Comparison of ENCODE assay signal across 8 mouse cellular contexts in genomic region chr14:121878859-121879206, GRCm38 (mm10). TPM values are rescaled to one million over a fixed set of nuclear protein-coding genes. Genes with fewer than 3 reads are reported as not detected.
DNase-seq lines count a peak whose midpoint lies in the region; ATAC-seq and TF ChIP-seq lines count a peak whose summit lies in the region.

No protein-coding gene starts in this region.

- H3K36me3 ChIP-seq in heart, embryonic 12.5 days = no peaks in the 10 kb centered on the region
- H3K36me3 ChIP-seq in G1E (replicated peaks) = peaks cover 37% of the 10 kb centered on the region
- H3K36me3 ChIP-seq in forebrain, postnatal 0 days (ENCODE audit: insufficient read depth) = no peaks in the 10 kb centered on the region

- no peak for DNase-seq in heart, postnatal 25 days (ENCODE audit: low spot score)
- no peak for DNase-seq in G1E (ENCODE audit: low spot score)
- no peak for DNase-seq in forebrain, postnatal 0 days
- DNase-seq in ovary, postnatal 36 days (ENCODE audit: low spot score) = no peak
- no peak for DNase-seq in cerebellum, postnatal 10 days
- DNase-seq in adrenal gland, postnatal 10 days = no peak

- WGBS in heart, embryonic 12.5 days = 0% methylated on average over 27 of the region's 27 CpGs
- 4% methylated on average over 26 of the region's 27 CpGs for WGBS in forebrain, postnatal 0 days

- H3K9me3 ChIP-seq in heart, embryonic 12.5 days (replicated peaks) = no peaks in the 10 kb centered on the region
- H3K9me3 ChIP-seq in G1E (replicated peaks) = no peaks in the 10 kb centered on the region
- no peaks in the 10 kb centered on the region for H3K9me3 ChIP-seq in forebrain, postnatal 0 days (ENCODE audit: low read length)

- H3K9ac ChIP-seq in heart, embryonic 12.5 days = peak overlapping the region; percentile 92
- H3K9ac ChIP-seq in forebrain, postnatal 0 days = peak overlapping the region; percentile 90

- no peaks in the 10 kb centered on the region for H3K27me3 ChIP-seq in heart, embryonic 12.5 days (replicated peaks)
- H3K27me3 ChIP-seq in G1E (ENCODE audit: insufficient read depth, low read length) = peaks cover 3% of the 10 kb centered on the region
- no peaks in the 10 kb centered on the region for H3K27me3 ChIP-seq in forebrain, postnatal 0 days (ENCODE audit: insufficient read depth, low read length)

- intact Hi-C loops in heart, postnatal 25 days (cut with DNase I) = no loop called here

- no peak for TF ChIP-seq CTCF in G1E (IDR thresholded peaks at IDR 0.05; ENCODE audit: low read depth, low read length)
- no peak for TF ChIP-seq CTCF in forebrain, postnatal 0 days (IDR thresholded peaks at IDR 0.05; ENCODE audit: low read depth)

- H3K4me2 ChIP-seq in heart, embryonic 12.5 days = peak overlapping the region; percentile 93
- H3K4me2 ChIP-seq in forebrain, postnatal 0 days (ENCODE audit: low read depth) = peak overlapping the region; percentile 75

- H3K4me1 ChIP-seq in heart, embryonic 12.5 days (replicated peaks) = peaks cover 23% of the 10 kb centered on the region
- H3K4me1 ChIP-seq in G1E (ENCODE audit: insufficient read depth, low read depth, low read length) = peaks cover 37% of the 10 kb centered on the region
- peaks cover under 1% of the 10 kb centered on the region for H3K4me1 ChIP-seq in forebrain, postnatal 0 days (ENCODE audit: insufficient read depth)

- H3K4me3 ChIP-seq in heart, embryonic 12.5 days = peak overlapping the region; percentile 81
- peak overlapping the region; percentile 88 for H3K4me3 ChIP-seq in G1E (ENCODE audit: low read depth, low read length)
- H3K4me3 ChIP-seq in forebrain, postnatal 0 days (ENCODE audit: low read depth, low read length) = peak overlapping the region; percentile 88

- peak overlapping the region; percentile 95; the same call in 1 of the 2 replicates for H3K27ac ChIP-seq in heart, embryonic 12.5 days (ENCODE audit: poor library complexity, severe bottlenecking)
- H3K27ac ChIP-seq in forebrain, postnatal 0 days (ENCODE audit: low read depth, low read length) = peak overlapping the region; percentile 84

- peak; percentile 58 for ATAC-seq in heart, embryonic 12.5 days (ENCODE audit: insufficient number of reproducible peaks, low FRiP score)
- ATAC-seq in G1E (ENCODE audit: extremely low read depth, insufficient number of reproducible peaks, low FRiP score, poor library complexity, severe bottlenecking) = no peak
- no peak for ATAC-seq in forebrain, postnatal 0 days
- peak; percentile 14 for ATAC-seq in megakaryocyte, adult 5-6 weeks (ENCODE audit: poor library complexity, severe bottlenecking)

RNA-seq across cellular contexts. Expression of gene Ubac2, which starts 0.4 kb away (rescaled TPM):
- 56.9 and 63.3 TPM in 2 replicates for polyA plus RNA-seq in heart, embryonic 12.5 days (2016; fragmentation: Nextera tagmentation; extraction: Ambion mirVana)
- total RNA-seq in heart, postnatal 25 days (2021) = 10 to 100 TPM; 25.9 to 27.4 TPM
- total RNA-seq in G1E (2014; fragmentation: Nextera tagmentation) (37.2 and 57.4 TPM in 2 replicates), G1E (2017) (25.0 and 27.4 TPM in 2 replicates)
- polyA plus RNA-seq in G1E (2012) = 50.8 and 55.3 TPM in 2 replicates
- 31.6 and 41.9 TPM in 2 replicates for total RNA-seq in forebrain, postnatal 0 days (2014; rRNA removed)
- polyA plus RNA-seq in forebrain, postnatal 0 days (2015; fragmentation: Nextera tagmentation; extraction: Ambion mirVana) = 52.6 and 55.9 TPM in 2 replicates
- total RNA-seq in megakaryocyte, adult 5-6 weeks (2015) = 34.2 and 35.6 TPM in 2 replicates
- 19.3 and 27.3 TPM in 2 replicates for total RNA-seq in megakaryocyte, adult 5-6 weeks (2017)
- total RNA-seq in adrenal gland, postnatal 10 days (2021) = 10 to 100 TPM; 34.5 to 35.7 TPM

RNA-seq across cellular contexts. Expression of gene Gpr18, which starts 36.7 kb away (rescaled TPM):
- 0.17 and 0.29 TPM in 2 replicates for polyA plus RNA-seq in heart, embryonic 12.5 days (2016; fragmentation: Nextera tagmentation; extraction: Ambion mirVana)
- total RNA-seq in heart, postnatal 25 days (2021) = under 1 TPM; 0.28 to 0.29 TPM
- total RNA-seq in G1E (2014; fragmentation: Nextera tagmentation) (not detected in 2 replicates), G1E (2017) (0.12 and 0.27 TPM in 2 replicates)
- not detected in 2 replicates for polyA plus RNA-seq in G1E (2012)
- total RNA-seq in forebrain, postnatal 0 days (2014; rRNA removed) = not detected in 2 replicates
- not detected in 2 replicates for polyA plus RNA-seq in forebrain, postnatal 0 days (2015; fragmentation: Nextera tagmentation; extraction: Ambion mirVana)
- total RNA-seq in megakaryocyte, adult 5-6 weeks (2015) = 11.3 and 16.1 TPM in 2 replicates
- 11.9 and 12.9 TPM in 2 replicates for total RNA-seq in megakaryocyte, adult 5-6 weeks (2017)
- 1 to 10 TPM; 1.2 TPM for total RNA-seq in adrenal gland, postnatal 10 days (2021)

Comparison
In these comparisons a context has a peak if more than half of its experiments do, and no peak if none do; other contexts are left out.
1. ATAC-seq: peak in heart, embryonic 12.5 days (single experiment) and megakaryocyte, adult 5-6 weeks (single experiment); none in G1E (single experiment) and forebrain, postnatal 0 days (single experiment).
2. RNA of gene Gpr18, which starts 36.7 kb away (total RNA-seq): 11.3 to 16.1 TPM in megakaryocyte, adult 5-6 weeks; 1.2 TPM in adrenal gland, postnatal 10 days, 0.28 to 0.29 TPM in heart, postnatal 25 days, 0.12 to 0.27 TPM in G1E and not detected in forebrain, postnatal 0 days; every median in the first group is over 4 times any median in the second.
3. Peak in every context shown above with its lines, with median percentiles within 50 percentile points of each other: H3K4me3 ChIP-seq.